Mouse (Mus musculus): ENCODE measurements at regions not wholly inside any gene's neighbourhood (a gene's known extent, or its start where the extent isn't known, plus 50 kb on each side); places are given as distances from the start of the nearest gene placed in this dataset.
"Not testable (repeated sequence)": the region's sequence is repeated elsewhere in the genome, so short reads cannot be mapped to it uniquely, and the experiment has no call there.

DNA sequence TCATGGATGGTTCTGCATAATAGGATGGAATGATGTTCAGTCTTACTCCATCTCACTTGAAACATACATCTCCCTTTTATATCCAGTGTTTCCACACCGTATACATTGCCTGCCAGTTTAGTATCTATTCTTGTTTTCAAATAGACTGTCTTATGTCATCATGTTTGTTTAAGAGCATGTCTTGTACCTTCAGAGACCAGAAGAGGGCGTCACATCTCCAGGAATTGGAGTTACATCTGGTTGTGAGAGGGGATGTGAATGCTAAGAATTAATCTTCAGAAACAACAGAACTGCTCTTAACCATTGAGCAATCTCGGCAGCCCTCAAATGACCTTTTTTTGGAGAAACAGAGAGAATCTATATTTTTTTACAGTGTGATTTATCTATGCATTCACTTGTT, 216.3 kb upstream of the Klf3 start:
- Histone ChIP-seq H3K9me3 (replicated peaks; ENCODE audit: control insufficient read depth, low read length) (no peaks in the 10 kb centered on the region), H3K27me3 (replicated peaks; ENCODE audit: control insufficient read depth, insufficient read depth, low read length) (no peaks in the 10 kb centered on the region; the same call in 1 of the 2 replicates), H3K27ac (ENCODE audit: low read depth, low read length) (no peak overlapping the region), H3K4me2 (ENCODE audit: low read length) (no peak overlapping the region), H3K4me3 (ENCODE audit: low read depth, low read length) (no peak overlapping the region), H3K4me1 (ENCODE audit: control insufficient read depth, insufficient read depth, low read length) (no peaks in the 10 kb centered on the region), H3K36me3 (ENCODE audit: control insufficient read depth, insufficient read depth, low read length) (no peaks in the 10 kb centered on the region), H3K9ac (ENCODE audit: low read length) (no peak overlapping the region)
- ATAC-seq = no peak
- 89% methylated on average over 3 of the region's 3 CpGs for WGBS
- no peak for DNase-seq (ENCODE audit: low spot score)

GRCm38 (mm10) chr5:64587895-64588738, 215.1 kb upstream of the Klf3 start:
- no peaks in the 10 kb centered on the region for H3K9me3 ChIP-seq (replicated peaks; ENCODE audit: control insufficient read depth, low read length)
- DNase-seq (ENCODE audit: low spot score) = no peak
- no peak overlapping the region for H3K9ac ChIP-seq (ENCODE audit: low read length)
- H3K36me3 ChIP-seq (ENCODE audit: control insufficient read depth, insufficient read depth, low read length) = no peaks in the 10 kb centered on the region
- no peak overlapping the region for H3K4me3 ChIP-seq (ENCODE audit: low read depth, low read length)
- H3K27me3 ChIP-seq (replicated peaks; ENCODE audit: control insufficient read depth, insufficient read depth, low read length) = no peaks in the 10 kb centered on the region; the same call in 1 of the 2 replicates
- 67% methylated on average over 8 of the region's 8 CpGs for WGBS
- H3K27ac ChIP-seq (ENCODE audit: low read depth, low read length) = no peak overlapping the region
- ATAC-seq = no peak
- no peaks in the 10 kb centered on the region for H3K4me1 ChIP-seq (ENCODE audit: control insufficient read depth, insufficient read depth, low read length)
- H3K4me2 ChIP-seq (ENCODE audit: low read length) = no peak overlapping the region

GRCm38 (mm10) chr5:64588768-64589167, 214.4 kb upstream of the Klf3 start:
- H3K4me2 ChIP-seq (ENCODE audit: low read length); H3K4me1 ChIP-seq (ENCODE audit: control insufficient read depth, insufficient read depth, low read length); H3K27me3 ChIP-seq (replicated peaks; ENCODE audit: control insufficient read depth, insufficient read depth, low read length); ATAC-seq; H3K36me3 ChIP-seq (ENCODE audit: control insufficient read depth, insufficient read depth, low read length); H3K9me3 ChIP-seq (replicated peaks; ENCODE audit: control insufficient read depth, low read length); DNase-seq (ENCODE audit: low spot score); H3K27ac ChIP-seq (ENCODE audit: low read depth, low read length); H3K9ac ChIP-seq (ENCODE audit: low read length); H3K4me3 ChIP-seq (ENCODE audit: low read depth, low read length): not testable (repeated sequence)
- 97% methylated on average over 8 of the region's 8 CpGs for WGBS

DNA sequence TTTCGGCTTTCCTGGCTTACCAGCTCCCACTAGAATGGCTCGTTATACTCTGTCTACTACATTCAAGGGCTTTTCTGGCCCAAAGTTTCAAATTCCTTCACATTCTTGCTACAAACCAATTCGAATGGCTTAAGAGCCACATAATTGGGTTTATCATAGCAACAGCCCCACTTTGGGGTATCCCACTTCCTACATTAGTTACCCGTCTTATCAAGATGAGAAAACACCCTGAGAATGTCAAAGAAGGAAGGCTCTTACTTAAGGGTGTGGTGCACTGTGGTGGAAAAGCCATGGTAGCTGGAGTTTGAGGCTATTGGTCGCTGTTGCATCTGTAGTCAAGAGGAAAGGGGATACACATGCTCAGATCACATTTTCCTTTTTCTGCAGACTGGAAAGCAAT, 213.2 kb upstream of the Klf3 start:
- no peaks in the 10 kb centered on the region for H3K36me3 ChIP-seq (ENCODE audit: control insufficient read depth, insufficient read depth, low read length)
- H3K9ac ChIP-seq (ENCODE audit: low read length) = no peak overlapping the region
- no peaks in the 10 kb centered on the region for H3K27me3 ChIP-seq (replicated peaks; ENCODE audit: control insufficient read depth, insufficient read depth, low read length)
- H3K4me1 ChIP-seq (ENCODE audit: control insufficient read depth, insufficient read depth, low read length) = no peaks in the 10 kb centered on the region
- ATAC-seq = no peak
- H3K4me2 ChIP-seq (ENCODE audit: low read length) = no peak overlapping the region
- H3K9me3 ChIP-seq (replicated peaks; ENCODE audit: control insufficient read depth, low read length) = no peaks in the 10 kb centered on the region
- 76% methylated on average over 5 of the region's 5 CpGs for WGBS
- DNase-seq (ENCODE audit: low spot score) = no peak
- H3K4me3 ChIP-seq (ENCODE audit: low read depth, low read length) = no peak overlapping the region
- H3K27ac ChIP-seq (ENCODE audit: low read depth, low read length) = no peak overlapping the region

DNA sequence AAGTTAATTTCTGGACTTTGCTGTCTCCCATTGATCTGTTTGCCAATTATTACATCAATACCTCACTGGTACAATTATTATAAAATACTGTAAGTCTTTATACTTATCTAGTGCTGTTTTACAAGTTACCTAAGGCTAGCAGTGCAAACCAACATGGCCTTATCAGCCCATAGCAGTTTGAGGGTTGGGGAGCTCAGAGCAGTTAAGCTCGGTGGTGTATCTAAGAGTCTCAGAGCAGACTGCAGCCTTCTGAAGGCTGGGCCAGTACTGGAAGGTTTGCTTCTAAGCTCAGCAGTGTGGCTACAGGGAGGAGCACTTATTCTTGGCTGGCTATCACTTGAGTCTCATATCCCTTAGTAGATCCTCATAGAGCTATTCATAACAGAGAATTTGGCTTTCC, 212.4 kb upstream of the Klf3 start:
- H3K36me3 ChIP-seq (ENCODE audit: control insufficient read depth, insufficient read depth, low read length) = no peaks in the 10 kb centered on the region
- no peak overlapping the region for H3K27ac ChIP-seq (ENCODE audit: low read depth, low read length)
- no peaks in the 10 kb centered on the region for H3K27me3 ChIP-seq (replicated peaks; ENCODE audit: control insufficient read depth, insufficient read depth, low read length)
- ATAC-seq = no peak
- WGBS = 95% methylated on average over 1 of the region's 1 CpGs
- no peak overlapping the region for H3K9ac ChIP-seq (ENCODE audit: low read length)
- H3K9me3 ChIP-seq (replicated peaks; ENCODE audit: control insufficient read depth, low read length) = no peaks in the 10 kb centered on the region
- H3K4me2 ChIP-seq (ENCODE audit: low read length) = no peak overlapping the region
- H3K4me1 ChIP-seq (ENCODE audit: control insufficient read depth, insufficient read depth, low read length) = no peaks in the 10 kb centered on the region
- no peak for DNase-seq (ENCODE audit: low spot score)
- no peak overlapping the region for H3K4me3 ChIP-seq (ENCODE audit: low read depth, low read length)

DNA sequence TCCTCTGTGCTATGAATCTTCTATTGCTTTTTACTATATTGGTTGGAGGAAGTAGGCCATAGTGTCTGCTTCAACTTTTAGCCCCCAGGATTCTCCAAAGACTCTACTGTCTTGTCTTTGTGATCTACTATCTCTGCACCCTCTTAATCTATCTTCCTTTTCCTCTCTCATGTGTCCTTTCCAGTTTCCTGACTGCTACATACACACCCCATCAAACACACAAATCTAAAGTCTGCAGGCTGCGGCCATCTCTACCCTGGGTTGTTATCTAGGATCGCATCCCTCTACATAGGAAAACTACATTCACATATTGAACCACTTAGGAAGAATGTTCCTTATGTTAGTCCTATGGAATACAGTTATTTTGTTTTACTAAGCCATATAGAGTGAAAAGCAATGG, 211.4 kb upstream of the Klf3 start:
- ATAC-seq (no peak), DNase-seq (ENCODE audit: low spot score) (no peak)
- Histone ChIP-seq H3K36me3 (ENCODE audit: control insufficient read depth, insufficient read depth, low read length) (no peaks in the 10 kb centered on the region), H3K27ac (ENCODE audit: low read depth, low read length) (no peak overlapping the region), H3K9me3 (replicated peaks; ENCODE audit: control insufficient read depth, low read length) (no peaks in the 10 kb centered on the region), H3K9ac (ENCODE audit: low read length) (no peak overlapping the region), H3K4me3 (ENCODE audit: low read depth, low read length) (no peak overlapping the region), H3K27me3 (replicated peaks; ENCODE audit: control insufficient read depth, insufficient read depth, low read length) (no peaks in the 10 kb centered on the region), H3K4me1 (ENCODE audit: control insufficient read depth, insufficient read depth, low read length) (no peaks in the 10 kb centered on the region), H3K4me2 (ENCODE audit: low read length) (no peak overlapping the region)
- 96% methylated on average over 2 of the region's 2 CpGs for WGBS

GRCm38 (mm10) chr5:64595220-64595619, 208.0 kb upstream of the Klf3 start:
- no peaks in the 10 kb centered on the region for H3K9me3 ChIP-seq (replicated peaks; ENCODE audit: control insufficient read depth, low read length)
- H3K27ac ChIP-seq (ENCODE audit: low read depth, low read length) = no peak overlapping the region
- 66% methylated on average over 3 of the region's 3 CpGs for WGBS
- H3K36me3 ChIP-seq (ENCODE audit: control insufficient read depth, insufficient read depth, low read length) = no peaks in the 10 kb centered on the region
- no peak overlapping the region for H3K4me3 ChIP-seq (ENCODE audit: low read depth, low read length)
- H3K27me3 ChIP-seq (replicated peaks; ENCODE audit: control insufficient read depth, insufficient read depth, low read length) = no peaks in the 10 kb centered on the region
- H3K9ac ChIP-seq (ENCODE audit: low read length) = no peak overlapping the region
- ATAC-seq = no peak
- no peak overlapping the region for H3K4me2 ChIP-seq (ENCODE audit: low read length)
- no peak for DNase-seq (ENCODE audit: low spot score)
- H3K4me1 ChIP-seq (ENCODE audit: control insufficient read depth, insufficient read depth, low read length) = no peaks in the 10 kb centered on the region

DNA sequence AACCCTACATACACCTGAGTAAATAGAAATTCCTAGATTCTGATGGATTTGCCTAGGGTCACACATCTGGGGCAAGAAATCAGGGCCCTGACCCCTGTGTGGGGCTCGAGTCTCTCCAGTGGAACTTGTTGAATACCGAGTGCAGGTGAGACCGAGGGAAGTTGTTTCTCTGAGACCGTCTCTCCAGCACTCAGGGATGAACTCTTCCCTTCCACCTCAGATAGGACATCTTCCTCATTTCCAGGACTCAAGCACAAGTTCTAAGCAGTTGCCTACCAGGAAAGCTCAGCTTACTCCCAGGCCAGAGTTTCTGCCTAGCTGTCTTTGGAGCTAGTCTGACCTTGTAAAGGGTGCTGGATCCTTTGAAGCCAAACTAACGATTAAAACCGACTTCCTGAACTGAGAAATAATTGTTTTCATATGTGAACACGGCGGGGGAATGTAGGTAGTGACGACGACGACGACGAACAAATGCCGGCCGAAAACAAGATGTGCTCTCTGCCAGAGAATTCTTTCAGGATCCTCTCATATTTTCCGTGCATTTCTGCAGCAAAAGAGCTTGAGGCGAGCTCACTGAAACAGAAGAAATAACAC, 207.3 kb upstream of the Klf3 start:
- ATAC-seq (no peak), DNase-seq (ENCODE audit: low spot score) (no peak)
- WGBS = 70% methylated on average over 17 of the region's 17 CpGs

GRCm38 (mm10) chr5:64597021-64597420, 206.2 kb upstream of the Klf3 start:
- DNase-seq (ENCODE audit: low spot score) (no peak), ATAC-seq (no peak)
- WGBS = 75% methylated on average over 7 of the region's 7 CpGs
- Histone ChIP-seq H3K4me3 (ENCODE audit: low read depth, low read length) (no peak overlapping the region), H3K4me1 (ENCODE audit: control insufficient read depth, insufficient read depth, low read length) (peaks cover 2% of the 10 kb centered on the region; the same call in 1 of the 2 replicates), H3K4me2 (ENCODE audit: low read length) (no peak overlapping the region), H3K27me3 (replicated peaks; ENCODE audit: control insufficient read depth, insufficient read depth, low read length) (no peaks in the 10 kb centered on the region), H3K27ac (ENCODE audit: low read depth, low read length) (no peak overlapping the region), H3K9me3 (replicated peaks; ENCODE audit: control insufficient read depth, low read length) (no peaks in the 10 kb centered on the region), H3K9ac (ENCODE audit: low read length) (no peak overlapping the region), H3K36me3 (ENCODE audit: control insufficient read depth, insufficient read depth, low read length) (no peaks in the 10 kb centered on the region)

More for the DNA sequence above, 207.3 kb upstream of the Klf3 start:
- H3K36me3 ChIP-seq (ENCODE audit: control insufficient read depth, insufficient read depth, low read length) = no peaks in the 10 kb centered on the region
- H3K4me3 ChIP-seq (ENCODE audit: low read depth, low read length) = no peak overlapping the region
- H3K27me3 ChIP-seq (replicated peaks; ENCODE audit: control insufficient read depth, insufficient read depth, low read length) = no peaks in the 10 kb centered on the region
- H3K9ac ChIP-seq (ENCODE audit: low read length) = no peak overlapping the region
- H3K27ac ChIP-seq (ENCODE audit: low read depth, low read length) = no peak overlapping the region
- H3K4me2 ChIP-seq (ENCODE audit: low read length) = no peak overlapping the region
- H3K4me1 ChIP-seq (ENCODE audit: control insufficient read depth, insufficient read depth, low read length) = peaks cover 2% of the 10 kb centered on the region; the same call in 1 of the 2 replicates
- no peaks in the 10 kb centered on the region for H3K9me3 ChIP-seq (replicated peaks; ENCODE audit: control insufficient read depth, low read length)

All from forebrain, embryonic 14.5 days (tissue).